Mouse (Mus musculus) layer of hippocampus, adult 18-20 months (tissue): ENCODE measurements around the gene Fadd. TPM values are rescaled to one million over a fixed set of nuclear protein-coding genes. Genes with fewer than 3 reads are reported as not detected.

Source experiments
- DNase-seq, 2 experiments: peaks; one replicate each; pipeline ENCODE4 v3.0.0; 2022; ENCODE audit warnings: low spot score in 2 of 2
- total RNA-seq, 2 experiments: library from RNA; stranded (reverse); gene quantifications; 2 replicates each; pipeline ENCODE4 v1.2.3; 2021

The Fadd gene
- total RNA-seq, 2 experiments from 2014 or later, result 2.0 TPM

GRCm38 (mm10) chr7:144581559-144582283 lies 542 bp downstream of the Fadd start:
- peak; percentile 34 to 43 for DNase-seq

GRCm38 (mm10) chr7:144577876-144578275 lies 4.4 kb downstream of the Fadd start:
- DNase-seq, result peak in 1 of 2 experiments; percentile 71

- DNase-seq, result no peak
Observed at GRCm38 (mm10) chr7:144572234-144572633, 10.0 kb downstream of the Fadd start.

GRCm38 (mm10) chr7:144571598-144571997 lies 10.7 kb downstream of the Fadd start:
- no peak for DNase-seq

GRCm38 (mm10) chr7:144569428-144569827 lies 12.8 kb downstream of the Fadd start:
- peak in 1 of 2 experiments; percentile 37 for DNase-seq

- DNase-seq, result no peak
Observed at GRCm38 (mm10) chr7:144568091-144568490, 14.2 kb downstream of the Fadd start.

GRCm38 (mm10) chr7:144566921-144567682 lies 15.2 kb downstream of the Fadd start:
- DNase-seq, result no peak

- no peak for DNase-seq
Observed at GRCm38 (mm10) chr7:144563456-144564155, 18.7 kb downstream of the Fadd start.

GRCm38 (mm10) chr7:144562016-144562415 lies 20.2 kb downstream of the Fadd start:
- no peak for DNase-seq

- no peak for DNase-seq
Observed at GRCm38 (mm10) chr7:144560594-144560993, 21.7 kb downstream of the Fadd start.

- DNase-seq, result no peak
Observed at GRCm38 (mm10) chr7:144558552-144558951, 23.7 kb downstream of the Fadd start.

GRCm38 (mm10) chr7:144554123-144554472 lies 28.2 kb downstream of the Fadd start:
- no peak for DNase-seq

- DNase-seq, result peak; percentile 96 to 98
Observed at GRCm38 (mm10) chr7:144553237-144554122, 28.8 kb downstream of the Fadd start, which contains the start of gene Ppfia1. Ppfia1 (minus strand) TSS chr7:144553729.

- no peak for DNase-seq
Observed at GRCm38 (mm10) chr7:144552274-144552673, 30.0 kb downstream of the Fadd start.

GRCm38 (mm10) chr7:144550811-144551210 lies 31.5 kb downstream of the Fadd start:
- no peak for DNase-seq

- no peak for DNase-seq
Observed at GRCm38 (mm10) chr7:144549904-144550566, 32.2 kb downstream of the Fadd start.

GRCm38 (mm10) chr7:144545231-144545630 lies 37.0 kb downstream of the Fadd start:
- DNase-seq, result no peak

- no peak for DNase-seq
Observed at GRCm38 (mm10) chr7:144541351-144541750, 40.9 kb downstream of the Fadd start.

- no peak for DNase-seq
Observed at GRCm38 (mm10) chr7:144539146-144539545, 43.1 kb downstream of the Fadd start.

GRCm38 (mm10) chr7:144538030-144538644 lies 44.1 kb downstream of the Fadd start:
- no peak for DNase-seq
